Mouse (Mus musculus) ovary, adult 10 weeks (tissue): ENCODE results near the gene Zfp131. TPM values are rescaled to one million over a fixed set of nuclear protein-coding genes. Genes with fewer than 3 reads are reported as not detected.

Source experiments
- polyA plus RNA-seq: library from polyadenylated mRNA; stranded (reverse); fragments of 350-450 nt; fragmentation: Illumina TruSeq; extraction: RNeasy Lipid Tissue Mini Kit (QIAGEN cat#74804); gene quantifications from one replicate; pipeline ENCODE4 v1.2.3, GENCODE M21; 2014

Gene Zfp131
- 111 TPM for polyA plus RNA-seq

DNA sequence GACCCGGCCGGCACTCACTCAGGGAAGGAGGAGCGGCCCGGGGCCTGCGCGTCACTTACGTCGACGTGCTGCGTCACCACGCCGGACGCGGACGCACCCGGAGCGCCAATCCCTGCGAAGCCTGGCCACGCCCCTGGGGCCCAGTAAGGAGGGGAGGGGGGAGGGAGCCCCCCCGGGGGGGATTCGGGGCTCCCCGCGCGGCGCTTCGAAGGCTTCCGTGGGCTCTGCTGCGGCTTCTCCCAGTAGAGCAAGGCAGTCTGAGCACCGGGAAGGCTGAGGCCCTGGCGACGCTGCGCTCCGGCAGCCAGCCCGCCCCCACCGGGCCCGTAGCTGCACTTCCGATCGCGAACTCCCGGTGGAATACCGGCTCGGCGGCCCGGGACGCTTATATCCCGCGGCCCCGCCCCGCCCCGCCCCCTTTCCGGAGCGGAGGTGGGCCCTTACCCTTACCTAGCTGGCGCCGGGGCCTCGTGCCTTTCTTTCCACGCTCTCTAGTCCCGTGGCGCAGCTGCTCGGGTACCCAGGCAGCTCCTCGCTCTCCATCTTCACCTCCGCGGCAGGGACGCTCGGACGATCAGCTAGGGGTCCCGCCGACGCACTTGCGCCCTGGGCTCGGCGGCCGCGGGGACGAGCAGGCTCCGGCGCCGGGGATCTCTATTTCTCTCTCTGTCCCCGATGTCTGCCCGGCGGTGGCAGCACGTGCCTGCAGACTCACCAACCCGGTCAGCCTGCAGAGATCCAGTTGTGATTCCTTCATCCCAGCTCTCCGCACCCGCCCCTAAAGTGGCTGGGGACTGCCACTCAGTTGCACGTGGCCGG is at the start of gene Zfp131:
Gene Zfp131 (minus strand): TSS at position 129 of the 819 bp plus-strand sequence.

GRCm38 (mm10) chr13:119835320-119836056 is 44.8 kb upstream of the Zfp131 start, which contains the start of gene D13Ertd608e:
TSS of gene D13Ertd608e (plus strand) at chr13:119836006.

GRCm38 (mm10) chr13:119830116-119830515 is 39.4 kb upstream of the Zfp131 start, which contains the start of gene AF067063:
TSS of gene AF067063 (minus strand) at chr13:119830216.

GRCm38 (mm10) chr13:119755681-119756471 is 34.8 kb downstream of the Zfp131 start, which contains the start of gene Nim1k:
TSS of gene Nim1k (minus strand) at chr13:119755882.

Other genes with a start within 250 kb of the Zfp131 start
- gene Ccl28, start 167.1 kb downstream of the Zfp131 start, polyA plus RNA-seq, result 4.6 TPM
- gene Hmgcs1, start 100.5 kb downstream of the Zfp131 start, polyA plus RNA-seq, result 362 TPM
- gene Nim1k, start 35.0 kb downstream of the Zfp131 start, polyA plus RNA-seq, result 3.8 TPM
- gene AF067063, start 39.3 kb upstream of the Zfp131 start, polyA plus RNA-seq, result not detected
- 1.1 TPM for gene D13Ertd608e, start 45.1 kb upstream of the Zfp131 start, polyA plus RNA-seq
- 2.1 TPM for gene Tcstv1, start 103.9 kb upstream of the Zfp131 start, polyA plus RNA-seq
- gene Gm21761, start 138.4 kb upstream of the Zfp131 start, polyA plus RNA-seq, result not detected
- not detected for gene B020031M17Rik, start 159.9 kb upstream of the Zfp131 start, polyA plus RNA-seq
- not detected for gene Gm36079, start 236.1 kb upstream of the Zfp131 start, polyA plus RNA-seq